Mouse (Mus musculus): Measurements from ENCODE around the gene Sipa1l2. TPM values are rescaled to one million over a fixed set of nuclear protein-coding genes. Genes with fewer than 3 reads are reported as not detected.

The Sipa1l2 gene
- polyA plus RNA-seq, 1 experiment, result 47.6 TPM

GRCm38 (mm10) chr8:125474876-125475275 is 94.7 kb downstream of the Sipa1l2 start:
- no peak for TF ChIP-seq POLR2A (IDR thresholded peaks at IDR 0.05; ENCODE audit: insufficient read depth, low read depth, low read length)
- TF ChIP-seq CTCF (IDR thresholded peaks at IDR 0.05; ENCODE audit: insufficient read depth, low read depth, low read length), result no peak
- 49% methylated on average over 12 of the region's 12 CpGs for WGBS
- no peak overlapping the region; the same call in 1 of the 2 replicates for H3K27ac ChIP-seq (ENCODE audit: insufficient read depth, low read depth, low read length)
- H3K4me3 ChIP-seq (ENCODE audit: insufficient read depth, low read depth, low read length), result no peak overlapping the region
- peaks cover 21% of the 10 kb centered on the region for H3K4me1 ChIP-seq (ENCODE audit: control insufficient read depth, insufficient read depth, low read length)

DNA sequence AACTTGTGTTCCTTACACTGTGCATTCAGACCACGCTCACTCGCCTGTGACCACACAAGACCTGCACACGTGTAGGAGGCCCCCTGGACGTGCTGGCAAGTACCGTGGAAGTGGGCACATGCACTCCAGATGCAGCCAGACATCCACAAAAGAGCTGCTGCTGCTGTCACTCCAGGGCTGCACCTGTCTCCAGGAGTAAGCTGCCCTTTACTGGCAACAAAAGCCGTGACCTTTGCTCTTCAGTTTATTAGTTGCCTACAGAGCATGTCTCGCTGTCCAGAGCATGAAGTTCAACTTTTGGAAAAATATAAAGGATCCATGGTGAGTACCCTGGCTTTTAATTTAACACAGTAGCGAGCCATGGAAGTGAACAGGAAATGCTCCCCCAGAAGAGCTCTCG is 98.2 kb downstream of the Sipa1l2 start:
- TF ChIP-seq CTCF (IDR thresholded peaks at IDR 0.05; ENCODE audit: insufficient read depth, low read depth, low read length) (no peak), POLR2A (IDR thresholded peaks at IDR 0.05; ENCODE audit: insufficient read depth, low read depth, low read length) (no peak)
- 90% methylated on average over 9 of the region's 9 CpGs for WGBS
- Histone ChIP-seq H3K4me1 (ENCODE audit: control insufficient read depth, insufficient read depth, low read length) (peaks cover 20% of the 10 kb centered on the region), H3K4me3 (ENCODE audit: insufficient read depth, low read depth, low read length) (no peak overlapping the region), H3K27ac (ENCODE audit: insufficient read depth, low read depth, low read length) (no peak overlapping the region)

GRCm38 (mm10) chr8:125465156-125465821 is 104.3 kb downstream of the Sipa1l2 start:
- TF ChIP-seq POLR2A (IDR thresholded peaks at IDR 0.05; ENCODE audit: insufficient read depth, low read depth, low read length) (no peak), CTCF (IDR thresholded peaks at IDR 0.05; ENCODE audit: insufficient read depth, low read depth, low read length) (no peak)
- no peak overlapping the region for H3K4me3 ChIP-seq (ENCODE audit: insufficient read depth, low read depth, low read length)
- H3K4me1 ChIP-seq (ENCODE audit: control insufficient read depth, insufficient read depth, low read length), result peaks cover 14% of the 10 kb centered on the region
- WGBS, result 32% methylated on average over 6 of the region's 6 CpGs
- H3K27ac ChIP-seq (ENCODE audit: insufficient read depth, low read depth, low read length), result no peak overlapping the region

GRCm38 (mm10) chr8:125462901-125463300 is 106.7 kb downstream of the Sipa1l2 start:
- 72% methylated on average over 7 of the region's 7 CpGs for WGBS
- no peak overlapping the region for H3K27ac ChIP-seq (ENCODE audit: insufficient read depth, low read depth, low read length)
- peaks cover 10% of the 10 kb centered on the region for H3K4me1 ChIP-seq (ENCODE audit: control insufficient read depth, insufficient read depth, low read length)
- TF ChIP-seq CTCF (IDR thresholded peaks at IDR 0.05; ENCODE audit: insufficient read depth, low read depth, low read length) (no peak), POLR2A (IDR thresholded peaks at IDR 0.05; ENCODE audit: insufficient read depth, low read depth, low read length) (no peak)
- H3K4me3 ChIP-seq (ENCODE audit: insufficient read depth, low read depth, low read length), result no peak overlapping the region

DNA sequence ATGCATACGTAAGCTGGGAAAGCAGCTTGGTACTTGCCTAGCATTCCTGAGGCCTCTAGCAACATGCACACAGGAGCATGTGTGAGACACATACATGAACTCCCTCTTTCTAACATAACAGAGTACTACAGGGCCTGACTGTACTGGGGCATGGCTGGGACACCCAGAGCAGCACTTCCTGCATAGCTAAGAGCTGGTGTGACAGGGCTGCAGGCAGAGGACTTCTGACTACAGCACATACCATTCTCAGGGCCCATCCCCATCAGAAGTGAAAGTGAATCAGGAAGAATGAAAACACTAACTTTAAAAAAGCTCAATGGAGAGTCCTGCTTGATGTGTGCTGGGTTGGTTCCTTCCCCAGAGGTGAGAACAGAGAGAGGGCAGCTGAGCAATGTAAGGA is 108.1 kb downstream of the Sipa1l2 start:
- Histone ChIP-seq H3K4me1 (ENCODE audit: control insufficient read depth, insufficient read depth, low read length) (peaks cover 10% of the 10 kb centered on the region), H3K27ac (ENCODE audit: insufficient read depth, low read depth, low read length) (no peak overlapping the region), H3K4me3 (ENCODE audit: insufficient read depth, low read depth, low read length) (no peak overlapping the region)
- TF ChIP-seq CTCF (IDR thresholded peaks at IDR 0.05; ENCODE audit: insufficient read depth, low read depth, low read length), result no peak
- TF ChIP-seq POLR2A (IDR thresholded peaks at IDR 0.05; ENCODE audit: insufficient read depth, low read depth, low read length), result no peak
- WGBS, result 100% methylated on average over 1 of the region's 1 CpGs

DNA sequence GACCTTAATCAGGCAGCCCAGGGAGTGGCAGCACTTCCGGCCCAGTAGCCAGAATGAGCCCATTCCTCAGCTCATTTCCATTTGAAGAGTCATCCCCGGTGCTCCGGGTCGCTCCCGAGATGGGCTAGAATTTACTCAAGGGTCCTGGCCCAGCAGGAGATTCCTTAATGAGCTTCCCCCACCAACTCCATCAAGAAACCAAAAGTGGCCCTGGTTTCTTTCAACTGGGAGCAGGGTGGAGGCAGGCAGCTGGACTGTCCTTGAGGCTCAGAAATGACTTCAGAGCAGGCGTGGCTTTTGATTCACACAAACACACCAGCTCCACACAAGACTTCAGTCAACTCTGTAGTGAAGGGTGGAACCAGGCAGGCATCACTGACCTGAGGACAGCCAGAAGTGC is 109.0 kb downstream of the Sipa1l2 start:
- TF ChIP-seq POLR2A (IDR thresholded peaks at IDR 0.05; ENCODE audit: insufficient read depth, low read depth, low read length), result no peak
- no peak for TF ChIP-seq CTCF (IDR thresholded peaks at IDR 0.05; ENCODE audit: insufficient read depth, low read depth, low read length)
- peaks cover 5% of the 10 kb centered on the region for H3K4me1 ChIP-seq (ENCODE audit: control insufficient read depth, insufficient read depth, low read length)
- WGBS, result 72% methylated on average over 6 of the region's 6 CpGs

GRCm38 (mm10) chr8:125449048-125449447 is 120.6 kb downstream of the Sipa1l2 start:
- TF ChIP-seq POLR2A (IDR thresholded peaks at IDR 0.05; ENCODE audit: insufficient read depth, low read depth, low read length), result no peak
- no peak for TF ChIP-seq CTCF (IDR thresholded peaks at IDR 0.05; ENCODE audit: insufficient read depth, low read depth, low read length)
- Histone ChIP-seq H3K27ac (ENCODE audit: insufficient read depth, low read depth, low read length) (no peak overlapping the region), H3K4me1 (ENCODE audit: control insufficient read depth, insufficient read depth, low read length) (peaks cover 7% of the 10 kb centered on the region; the same call in 1 of the 2 replicates), H3K4me3 (ENCODE audit: insufficient read depth, low read depth, low read length) (no peak overlapping the region)
- WGBS, result 77% methylated on average over 6 of the region's 6 CpGs

More for the DNA sequence above, 109.0 kb downstream of the Sipa1l2 start:
- Histone ChIP-seq H3K4me3 (ENCODE audit: insufficient read depth, low read depth, low read length) (no peak overlapping the region), H3K27ac (ENCODE audit: insufficient read depth, low read depth, low read length) (no peak overlapping the region)

GRCm38 (mm10) chr8:125447543-125447942 is 122.1 kb downstream of the Sipa1l2 start:
- Histone ChIP-seq H3K4me1 (ENCODE audit: control insufficient read depth, insufficient read depth, low read length) (no peaks in the 10 kb centered on the region), H3K27ac (ENCODE audit: insufficient read depth, low read depth, low read length) (no peak overlapping the region), H3K4me3 (ENCODE audit: insufficient read depth, low read depth, low read length) (no peak overlapping the region)
- no peak for TF ChIP-seq CTCF (IDR thresholded peaks at IDR 0.05; ENCODE audit: insufficient read depth, low read depth, low read length)
- TF ChIP-seq POLR2A (IDR thresholded peaks at IDR 0.05; ENCODE audit: insufficient read depth, low read depth, low read length), result no peak
- WGBS, result 93% methylated on average over 14 of the region's 14 CpGs

DNA sequence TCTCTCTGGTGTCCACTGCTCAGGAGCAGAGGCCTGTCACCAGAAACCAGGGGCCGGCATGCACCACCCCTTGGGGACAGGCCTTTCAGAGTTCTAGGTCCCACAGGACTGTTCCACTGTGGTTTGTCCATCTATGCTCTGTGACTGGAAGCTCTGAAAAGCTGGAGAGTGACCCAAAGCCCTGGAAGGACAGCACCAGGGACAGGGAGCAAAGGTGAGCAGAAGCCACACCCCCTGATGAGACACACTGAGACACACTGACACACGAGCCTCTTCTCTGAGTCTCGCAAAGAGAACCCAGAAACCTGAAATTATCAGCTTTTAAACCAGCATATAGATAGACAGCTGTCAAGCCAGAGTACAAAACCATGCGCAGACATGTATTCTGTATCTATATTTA is 123.4 kb downstream of the Sipa1l2 start:
- WGBS, result 80% methylated on average over 4 of the region's 4 CpGs
- Histone ChIP-seq H3K27ac (ENCODE audit: insufficient read depth, low read depth, low read length) (no peak overlapping the region), H3K4me3 (ENCODE audit: insufficient read depth, low read depth, low read length) (no peak overlapping the region), H3K4me1 (ENCODE audit: control insufficient read depth, insufficient read depth, low read length) (0 out of 2 replicates have a peak, but pooled peaks cover 2% of the 10 kb centered on the region)
- TF ChIP-seq CTCF (IDR thresholded peaks at IDR 0.05; ENCODE audit: insufficient read depth, low read depth, low read length) (no peak), POLR2A (IDR thresholded peaks at IDR 0.05; ENCODE audit: insufficient read depth, low read depth, low read length) (no peak)

All from olfactory bulb, adult 2 months (tissue).